Mouse (Mus musculus) G1E (cell line): ENCODE measurements around the gene Fbrs.

Source experiments
- CTCF ChIP-seq: IDR thresholded peaks from 2 replicates; pipeline ENCODE4 v1.5.1; 2012; ENCODE audit warnings: low read depth, low read length, inconsistent platforms, mixed read lengths
- GATA1 ChIP-seq: IDR thresholded peaks from 2 replicates; pipeline ENCODE4 v1.6.1; 2012; ENCODE audit warnings: borderline replicate concordance, low read length, inconsistent platforms, mixed read lengths
- POLR2AphosphoS5 ChIP-seq: IDR thresholded peaks from 2 replicates; pipeline ENCODE4 v1.6.1; 2012; ENCODE audit warnings: low read depth, low read length, inconsistent platforms; ENCODE audit not compliant: insufficient replicate concordance
- TAL1 ChIP-seq: conservative IDR thresholded peaks from 2 replicates; pipeline ENCODE4 v1.6.1; 2012; ENCODE audit warnings: low read depth, low read length, inconsistent platforms, mixed read lengths

DNA sequence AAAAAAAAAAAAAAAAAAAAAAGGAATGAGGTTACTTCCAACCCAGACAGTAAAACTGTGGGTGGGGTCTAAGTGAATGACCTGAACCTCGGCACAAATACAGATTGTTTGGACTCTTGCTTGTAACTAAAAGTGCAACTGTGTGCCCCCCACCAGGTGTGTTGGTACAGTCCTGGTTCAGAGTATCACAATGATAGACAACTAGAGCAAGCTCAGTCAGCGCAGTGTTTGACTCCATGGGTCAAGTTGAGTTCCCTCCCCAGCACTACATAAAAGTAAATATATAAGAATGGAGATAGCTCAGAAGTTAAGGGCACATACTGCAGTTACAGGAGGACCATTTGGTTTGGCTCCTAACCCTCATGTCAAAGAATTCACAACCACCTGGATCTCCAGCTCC lies 18.4 kb downstream of the Fbrs start:
- no peak for TF ChIP-seq POLR2AphosphoS5
- TF ChIP-seq GATA1, result no peak
- TF ChIP-seq TAL1, result no peak
- no peak for TF ChIP-seq CTCF
